Comparison of ENCODE assay signal across 9 mouse cellular contexts in genomic region chr17:87176066-87177012, GRCm38 (mm10).
DNase-seq lines count a peak whose midpoint lies in the region; ATAC-seq and TF ChIP-seq lines count a peak whose summit lies in the region.
"Had no signal": no experiment of that assay in that cellular context is flagged by ENCODE, and none has a peak within 500 bp of the region (broad histone marks: within the 10 kb centered on the region; RNA-seq: fewer than 3 reads in every experiment).

No protein-coding gene starts in this region.

- TF ChIP-seq CTCF in C2C12 (IDR thresholded peaks at IDR 0.05; ENCODE audit: control insufficient read depth, insufficient read depth, insufficient read length) = no peak

- H3K27me3 ChIP-seq in C2C12 (ENCODE audit: control insufficient read depth, insufficient read depth, insufficient read length) = no peaks in the 10 kb centered on the region
- no peaks in the 10 kb centered on the region for H3K27me3 ChIP-seq in embryonic facial prominence, embryonic 14.5 days (replicated peaks; ENCODE audit: control insufficient read depth, insufficient read depth, low read length)
- no peaks in the 10 kb centered on the region for H3K27me3 ChIP-seq in lung, embryonic 16.5 days (ENCODE audit: control insufficient read depth, insufficient read depth, low read depth, low read length)
- H3K27me3 ChIP-seq: Patski had no signal

- WGBS in embryonic facial prominence, embryonic 14.5 days = 56% methylated on average over 17 of the region's 17 CpGs
- 38% methylated on average over 17 of the region's 17 CpGs for WGBS in lung, embryonic 16.5 days

- peaks cover 26% of the 10 kb centered on the region for H3K4me1 ChIP-seq in embryonic facial prominence, embryonic 14.5 days (ENCODE audit: control insufficient read depth, insufficient read depth, low read length)
- H3K4me1 ChIP-seq in lung, embryonic 16.5 days (replicated peaks; ENCODE audit: control insufficient read depth, insufficient read depth, low read length) = peaks cover 28% of the 10 kb centered on the region

- intact Hi-C loops in heart, postnatal 14 days (cut with DNase I) = loop anchor here (2.0 kb wide), 1 partner anchor 72 kb away; no protein-coding TSS in a partner anchor

- peaks cover 10% of the 10 kb centered on the region for H3K9me3 ChIP-seq in embryonic facial prominence, embryonic 14.5 days (ENCODE audit: control insufficient read depth, low read length)
- H3K9me3 ChIP-seq in lung, embryonic 16.5 days (ENCODE audit: control insufficient read depth, low read length) = peaks cover 3% of the 10 kb centered on the region

- H3K36me3 ChIP-seq in C2C12 (ENCODE audit: control insufficient read depth, insufficient read depth) = no peaks in the 10 kb centered on the region
- H3K36me3 ChIP-seq in embryonic facial prominence, embryonic 14.5 days (ENCODE audit: control insufficient read depth, insufficient read depth, low read length) = no peaks in the 10 kb centered on the region
- no peaks in the 10 kb centered on the region for H3K36me3 ChIP-seq in lung, embryonic 16.5 days (ENCODE audit: control insufficient read depth, insufficient read depth, low read length)

- H3K9ac ChIP-seq in embryonic facial prominence, embryonic 14.5 days (ENCODE audit: low read depth, low read length) = no peak overlapping the region
- H3K9ac ChIP-seq in lung, embryonic 16.5 days (ENCODE audit: low read length) = peak overlapping the region; percentile 46; the same call in 1 of the 2 replicates

- no peak overlapping the region for H3K4me2 ChIP-seq in embryonic facial prominence, embryonic 14.5 days (ENCODE audit: low read depth, low read length)
- H3K4me2 ChIP-seq in lung, embryonic 16.5 days (ENCODE audit: low read depth, low read length) = no peak overlapping the region

- peak; percentile 74 for DNase-seq in embryonic facial prominence, embryonic 14.5 days (ENCODE audit: low spot score)
- peak; percentile 47 to 62 for DNase-seq in heart, postnatal 14 days
- no peak for DNase-seq in ovary, postnatal 14 days (ENCODE audit: low spot score)
- no peak for DNase-seq in thymus, postnatal 10 days (ENCODE audit: low spot score in 2 of 2)
- DNase-seq in right cerebral cortex, postnatal 10 days (ENCODE audit: low spot score in 2 of 2) = no peak

- H3K79me2 ChIP-seq in C2C12 (ENCODE audit: control insufficient read depth, insufficient read depth) = no peaks in the 10 kb centered on the region

- peak; percentile 19; the same call in 1 of the 2 replicates for ATAC-seq in embryonic facial prominence, embryonic 14.5 days (ENCODE audit: low read depth)
- peak; percentile 66 for ATAC-seq in lung, embryonic 16.5 days (ENCODE audit: low read depth)
- ATAC-seq: Patski had no signal

- no peaks in the 10 kb centered on the region for H3K79me3 ChIP-seq in C2C12 (ENCODE audit: low read depth)

- H3ac ChIP-seq in C2C12 (ENCODE audit: control insufficient read depth, insufficient read length, low read depth) = peak overlapping the region; percentile 3

- peak overlapping the region; percentile 18; the same call in 1 of the 2 replicates for H3K27ac ChIP-seq in embryonic facial prominence, embryonic 14.5 days (replicated peaks; ENCODE audit: low read depth, low read length)
- peak overlapping the region; percentile 77 for H3K27ac ChIP-seq in lung, embryonic 16.5 days (ENCODE audit: low read length)
- H3K27ac ChIP-seq: macrophage had no signal

- H3K4me3 ChIP-seq in C2C12 (ENCODE audit: insufficient read depth, poor library complexity, severe bottlenecking) = no peak overlapping the region
- no peak overlapping the region for H3K4me3 ChIP-seq in embryonic facial prominence, embryonic 14.5 days (ENCODE audit: low read depth, low read length)
- no peak overlapping the region for H3K4me3 ChIP-seq in lung, embryonic 16.5 days (ENCODE audit: low read length)

TF ChIP-seq in C2C12, 6 proteins besides CTCF, POLR2A, EP300 and RAD21:
- TF ChIP-seq MYOG (IDR thresholded peaks at IDR 0.05; ENCODE audit: control insufficient read depth, extremely low read depth, insufficient read length) (no peak), MAX (IDR thresholded peaks at IDR 0.05) (no peak), USF1 (IDR thresholded peaks at IDR 0.05; ENCODE audit: low read depth) (no peak), MYOD1 (IDR thresholded peaks at IDR 0.05; ENCODE audit: control insufficient read depth, insufficient read length, low read depth) (no peak), FOSL1 (IDR thresholded peaks at IDR 0.05; ENCODE audit: insufficient read depth, low read length, poor library complexity, severe bottlenecking) (no peak), CEBPB (IDR thresholded peaks at IDR 0.05; ENCODE audit: low read depth) (no peak)

Comparison
In these comparisons a context has a peak if more than half of its experiments do, and no peak if none do; other contexts are left out.
1. DNase-seq: peak in embryonic facial prominence, embryonic 14.5 days (single experiment) and heart, postnatal 14 days (2 of 2); none in ovary, postnatal 14 days (single experiment), thymus, postnatal 10 days (0 of 2) and right cerebral cortex, postnatal 10 days (0 of 2).